Mouse (Mus musculus) neural tube, postnatal 0 days (tissue): Measurements from ENCODE around the gene Edem3. TPM values are rescaled to one million over a fixed set of nuclear protein-coding genes. Genes with fewer than 3 reads are reported as not detected.

Source experiments
- polyA plus RNA-seq: library from polyadenylated mRNA; unstranded; fragments of >200 nt; fragmentation: Nextera tagmentation; extraction: Ambion mirVana; gene quantifications from 2 replicates; pipeline ENCODE4 v1.2.1, GENCODE M21; 2015

Gene Edem3
- polyA plus RNA-seq = 9.8 and 10.8 TPM in 2 replicates

GRCm38 (mm10) chr1:151754881-151755659, at the start of gene Edem3:
Gene Edem3 (plus strand): TSS chr1:151755371.

Other genes with a start within 250 kb of the Edem3 start
- 1.8 and 2.2 TPM in 2 replicates for gene Fam129a, start 184.2 kb upstream of the Edem3 start, polyA plus RNA-seq